Mouse (Mus musculus): ENCODE results near the gene Ddx52.

DNA sequence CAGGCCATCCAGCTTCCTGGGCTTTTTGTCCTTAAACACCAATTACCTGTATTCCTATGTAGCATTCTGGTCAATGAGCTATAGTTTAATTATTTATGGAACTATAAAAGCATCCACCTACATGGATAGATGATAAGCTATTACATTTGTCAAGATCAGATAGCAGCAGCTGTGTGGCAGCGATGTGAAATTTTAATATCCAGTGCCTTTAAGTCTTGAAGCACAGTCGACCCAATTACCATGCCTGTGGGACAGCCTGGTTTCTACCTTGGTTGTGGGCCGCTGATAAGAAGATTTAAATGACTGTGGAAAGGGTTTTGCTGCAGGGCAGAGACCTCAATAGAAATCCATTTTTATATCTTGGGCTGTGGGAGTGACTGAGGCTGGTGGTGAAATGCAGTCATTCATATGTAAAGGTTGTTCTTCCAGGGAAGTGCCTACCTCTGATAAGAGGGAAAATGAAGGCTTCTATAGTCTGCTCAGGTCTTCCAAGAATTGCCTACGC lies 57.6 kb downstream of the Ddx52 start:
- TF ChIP-seq CTCF (IDR thresholded peaks at IDR 0.05; ENCODE audit: low read depth, low read length) (no peak), GATA1 (IDR thresholded peaks at IDR 0.05; ENCODE audit: borderline replicate concordance, low read length) (no peak)

Data from G1E (cell line).